Mouse (Mus musculus) CH12.LX (cell line): Measurements from ENCODE around the gene Phrf1. TPM values are rescaled to one million over a fixed set of nuclear protein-coding genes. Genes with fewer than 3 reads are reported as not detected.

Experiments
- DNase-seq: peaks from one replicate; pipeline ENCODE4 v3.0.0-alpha.2; 2013; ENCODE audit errors: extremely low read depth
- H3K27ac ChIP-seq: 2 replicates; pipeline ENCODE4 v1.5.1; 2012; ENCODE audit warnings: low read depth, mild to moderate bottlenecking, control low read depth, moderate library complexity; ENCODE audit not compliant: insufficient read depth
- H3K27me3 ChIP-seq: replicated peaks from 2 replicates; pipeline ENCODE3; 2012; ENCODE audit warnings: inconsistent platforms
- H3K36me3 ChIP-seq, 2 experiments: replicated peaks in 1 of 2; 2 replicates each; pipeline versions ENCODE3 to v1.6.1; 2012; ENCODE audit warnings: inconsistent platforms in 1 of 2, low read length in 1 of 2, mild to moderate bottlenecking in 1 of 2, mixed read lengths in 1 of 2, moderate library complexity in 1 of 2; ENCODE audit not compliant: control insufficient read depth in 1 of 2, insufficient read depth in 1 of 2
- H3K4me1 ChIP-seq, 2 experiments: 2 replicates each; pipeline ENCODE4 v1.6.1; 2012; ENCODE audit warnings: inconsistent platforms in 1 of 2, moderate library complexity in 1 of 2; ENCODE audit not compliant: insufficient read depth in 2 of 2, control insufficient read depth in 1 of 2
- H3K4me2 ChIP-seq: 2 replicates; pipeline ENCODE4 v1.6.1; 2012; ENCODE audit warnings: low read depth, mild to moderate bottlenecking, control low read depth; ENCODE audit not compliant: poor library complexity, insufficient read depth, severe bottlenecking
- H3K4me3 ChIP-seq, 3 experiments: fragments of 150-350 bp in 1 of 3; sonication (generic) in 1 of 3; replicated peaks in 1 of 3; 2 replicates each; pipeline versions ENCODE3 to v1.5.1; 2011 to 2012; ENCODE audit warnings: low read depth in 2 of 3, low read length in 2 of 3, mild to moderate bottlenecking in 2 of 3, moderate library complexity in 2 of 3, control low read depth in 1 of 3, improper control_type of control experiment in 1 of 3, inconsistent platforms in 1 of 3, mixed read lengths in 1 of 3; ENCODE audit not compliant: poor library complexity in 1 of 3
- H3K79me2 ChIP-seq: replicated peaks from 2 replicates; pipeline ENCODE4 v1.6.1; 2012; ENCODE audit warnings: mild to moderate bottlenecking, moderate library complexity; ENCODE audit not compliant: control insufficient read depth, poor library complexity, insufficient read depth, severe bottlenecking; ENCODE audit errors: extremely low read depth
- H3K9ac ChIP-seq: 2 replicates; pipeline ENCODE4 v1.6.1; 2012; ENCODE audit warnings: low read depth, mild to moderate bottlenecking, control low read depth, moderate library complexity; ENCODE audit not compliant: insufficient read depth
- H3K9me3 ChIP-seq: replicated peaks from 2 replicates; pipeline ENCODE3; 2012; ENCODE audit warnings: low read length, inconsistent platforms, mixed read lengths
- BHLHE40 ChIP-seq: IDR thresholded peaks from 2 replicates; pipeline ENCODE4 v1.6.1; 2011; ENCODE audit warnings: mild to moderate bottlenecking, low read depth, low read length, improper control_type of control experiment
- CHD2 ChIP-seq: IDR thresholded peaks from 2 replicates; pipeline ENCODE4 v1.6.1; 2011; ENCODE audit warnings: low read length, improper control_type of control experiment
- CTCF ChIP-seq, 2 experiments: IDR thresholded peaks in 1 of 2; conservative IDR thresholded peaks in 1 of 2; 2 replicates each; pipeline ENCODE4 v1.5.1; 2011 to 2012; ENCODE audit warnings: low read depth in 2 of 2, low read length in 2 of 2, improper control_type of control experiment in 1 of 2, inconsistent platforms in 1 of 2, mild to moderate bottlenecking in 1 of 2, moderate library complexity in 1 of 2
- E2F4 ChIP-seq: IDR thresholded peaks from 2 replicates; pipeline ENCODE4 v1.6.1; 2011; ENCODE audit warnings: low read depth, low read length, improper control_type of control experiment; ENCODE audit not compliant: insufficient replicate concordance
- ELF1 ChIP-seq: IDR thresholded peaks from 2 replicates; pipeline ENCODE4 v1.6.1; 2014; ENCODE audit warnings: low read depth, mild to moderate bottlenecking, inconsistent platforms, low read length, improper control_type of control experiment
- EP300 ChIP-seq: IDR thresholded peaks from 2 replicates; pipeline ENCODE4 v1.6.1; 2011; ENCODE audit warnings: low read length, improper control_type of control experiment
- GABPA ChIP-seq: IDR thresholded peaks from 2 replicates; pipeline ENCODE4 v1.6.1; 2012; ENCODE audit warnings: low read depth, low read length, improper control_type of control experiment, inconsistent platforms; ENCODE audit not compliant: insufficient replicate concordance
- JUN ChIP-seq: IDR thresholded peaks from 2 replicates; pipeline ENCODE4 v1.6.1; 2011; ENCODE audit warnings: low read depth, mild to moderate bottlenecking, low read length, improper control_type of control experiment, moderate library complexity; ENCODE audit not compliant: insufficient read depth
- MAX ChIP-seq: IDR thresholded peaks from 2 replicates; pipeline ENCODE4 v1.6.1; 2011; ENCODE audit warnings: low read length, improper control_type of control experiment
- MAZ ChIP-seq: IDR thresholded peaks from 2 replicates; pipeline ENCODE4 v1.6.1; 2012; ENCODE audit warnings: low read depth, mild to moderate bottlenecking, inconsistent platforms, low read length, improper control_type of control experiment, moderate library complexity
- NRF1 ChIP-seq: IDR thresholded peaks from 2 replicates; pipeline ENCODE4 v1.6.1; 2014; ENCODE audit warnings: low read depth, mild to moderate bottlenecking, inconsistent platforms, low read length, improper control_type of control experiment, moderate library complexity
- POLR2A ChIP-seq: IDR thresholded peaks from 2 replicates; pipeline ENCODE4 v1.6.1; 2011; ENCODE audit warnings: low read depth, mild to moderate bottlenecking, improper control_type of control experiment, low read length
- RCOR1 ChIP-seq: conservative IDR thresholded peaks from 2 replicates; pipeline ENCODE4 v1.6.1; 2012; ENCODE audit warnings: low read depth, mild to moderate bottlenecking, inconsistent platforms, low read length, improper control_type of control experiment
- SMC3 ChIP-seq: IDR thresholded peaks from 2 replicates; pipeline ENCODE4 v1.6.1; 2011; ENCODE audit warnings: low read depth, low read length, improper control_type of control experiment
- UBTF ChIP-seq: IDR thresholded peaks from 2 replicates; pipeline ENCODE4 v1.6.1; 2012; ENCODE audit warnings: low read depth, mild to moderate bottlenecking, inconsistent platforms, low read length, improper control_type of control experiment, moderate library complexity
- USF1 ChIP-seq: IDR thresholded peaks from 2 replicates; pipeline ENCODE4 v1.6.1; 2014; ENCODE audit warnings: low read depth, mild to moderate bottlenecking, inconsistent platforms, low read length, improper control_type of control experiment
- USF2 ChIP-seq: conservative IDR thresholded peaks from 2 replicates; pipeline ENCODE4 v1.6.1; 2011; ENCODE audit warnings: low read depth, low read length, improper control_type of control experiment
- ZKSCAN1 ChIP-seq: IDR thresholded peaks from 2 replicates; pipeline ENCODE4 v1.6.1; 2012; ENCODE audit warnings: low read depth, inconsistent platforms, low read length, improper control_type of control experiment, borderline replicate concordance
- dilution Hi-C: fragments of 300-500 bp; cut with MboI; formaldehyde crosslinking; loops from 2 replicates; pipeline ENCODE4 v1.14.3; 2020; ENCODE audit warnings: low sequenced_read_pairs; ENCODE audit not compliant: extremely low pct_unique_long_range_greater_than_20kb, extremely low pct_ligation_motif_present
- in situ Hi-C: fragments of 300-500 bp; cut with MboI; formaldehyde crosslinking; loops from 3 replicates; pipeline ENCODE4 v1.14.3; 2019; ENCODE audit warnings: low sequenced_read_pairs, low pct_ligation_motif_present, low pct_unique_long_range_greater_than_20kb, mixed read lengths
- polyA plus RNA-seq: library from polyadenylated mRNA; unstranded; fragments of >175 nt; gene quantifications from 2 replicates; pipeline ENCODE4 v1.2.1, GENCODE M21; 2012; ENCODE audit warnings: low read depth; ENCODE audit not compliant: insufficient read length
- total RNA-seq, 2 experiments: library from RNA; depleted of rRNA; stranded (reverse); fragments of 300-350 nt in 1 of 2; fragments of >200 nt in 1 of 2; gene quantifications; 2 replicates each; pipeline ENCODE4 v1.2.3; 2012 to 2014

The Phrf1 gene
- total and polyA plus RNA-seq, 3 experiments: 22.4 to 59.2 (median 52.5) TPM

- no peak overlapping the region for H3K4me2 ChIP-seq
Observed at GRCm38 (mm10) chr7:141198121-141198520, 30.5 kb upstream of the Phrf1 start.

GRCm38 (mm10) chr7:141204546-141204945 is 24.0 kb upstream of the Phrf1 start:
- H3K79me2 ChIP-seq: no peaks in the 10 kb centered on the region
- H3K4me3 ChIP-seq: no peak overlapping the region
- TF ChIP-seq SMC3: no peak
- no peak for TF ChIP-seq ZKSCAN1
- H3K4me2 ChIP-seq: no peak overlapping the region
- DNase-seq: no peak
- in situ Hi-C loops (no loop called here), dilution Hi-C loops (no loop called here)
- H3K9me3 ChIP-seq: no peaks in the 10 kb centered on the region
- no peak overlapping the region for H3K9ac ChIP-seq
- peaks cover 12% of the 10 kb centered on the region for H3K27me3 ChIP-seq
- H3K27ac ChIP-seq: no peak overlapping the region
- no peaks in the 10 kb centered on the region for H3K36me3 ChIP-seq
- 0 out of 4 replicates have a peak, but pooled peaks cover 0 to 3% of the 10 kb centered on the region in 2 experiments for H3K4me1 ChIP-seq

More at GRCm38 (mm10) chr7:141198121-141198520, 30.5 kb upstream of the Phrf1 start:
- Histone ChIP-seq H3K4me1 (peaks cover 3 to 6% of the 10 kb centered on the region in 2 experiments), H3K27me3 (no peaks in the 10 kb centered on the region), H3K27ac (no peak overlapping the region), H3K36me3 (no peaks in the 10 kb centered on the region), H3K9ac (no peak overlapping the region), H3K4me3 (no peak overlapping the region)
- in situ Hi-C loops: no loop called here
- TF ChIP-seq NRF1 (no peak), JUN (no peak), UBTF (no peak), GABPA (no peak), E2F4 (no peak), POLR2A (no peak), MAZ (no peak), USF2 (no peak), MAX (no peak), SMC3 (no peak), USF1 (no peak), CTCF (conservative IDR thresholded peaks at IDR 0.05 in 1 of 2, IDR thresholded peaks at IDR 0.05 in 1 of 2; ENCODE audit: low read depth in 2 of 2, low read length in 2 of 2) (no peak), EP300 (no peak), CHD2 (no peak), ELF1 (no peak), BHLHE40 (no peak), RCOR1 (no peak)
- TF ChIP-seq, all 38 proteins: peak for 0
- Histone ChIP-seq H3K9me3 (no peaks in the 10 kb centered on the region), H3K79me2 (no peaks in the 10 kb centered on the region)
- DNase-seq: no peak
- dilution Hi-C loops: no loop called here
